Mouse (Mus musculus): Measurements from ENCODE around the gene Otx2.

The Otx2 gene

DNA sequence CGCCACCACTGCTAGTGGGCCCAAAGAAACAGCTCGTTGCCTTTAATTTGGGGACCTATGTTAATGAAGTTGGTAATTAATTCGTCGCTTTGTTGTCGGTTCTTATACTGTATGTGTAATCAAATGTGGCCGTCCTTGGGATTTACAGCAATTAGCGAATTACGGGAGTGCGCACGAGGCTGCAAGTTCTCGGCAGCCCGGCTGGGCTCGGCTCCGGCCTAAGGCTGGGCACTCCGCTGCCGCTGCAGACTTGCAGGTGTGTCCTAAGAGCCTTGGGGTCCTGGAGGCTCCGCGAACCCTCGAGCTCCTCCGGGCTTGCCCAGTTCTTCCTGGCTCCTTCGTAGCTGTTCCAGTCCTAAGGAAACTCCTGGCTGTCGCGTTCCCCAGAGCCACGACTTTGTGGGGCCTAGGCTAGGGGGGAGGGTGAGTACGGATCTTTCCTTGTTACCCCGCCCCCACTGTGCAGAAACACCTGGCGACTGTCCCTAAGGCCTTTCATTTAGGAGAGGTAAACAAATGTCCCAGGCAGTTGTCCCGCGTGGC lies 4.8 kb downstream of the Otx2 start:
- no peak for DNase-seq (ENCODE audit: low spot score in 2 of 2)

GRCm38 (mm10) chr14:48668051-48668481 lies 5.6 kb downstream of the Otx2 start:
- no peak for DNase-seq (ENCODE audit: low spot score in 2 of 2)

- DNase-seq (ENCODE audit: low spot score in 2 of 2), result no peak
Observed at GRCm38 (mm10) chr14:48667396-48667795, 6.2 kb downstream of the Otx2 start.

DNA sequence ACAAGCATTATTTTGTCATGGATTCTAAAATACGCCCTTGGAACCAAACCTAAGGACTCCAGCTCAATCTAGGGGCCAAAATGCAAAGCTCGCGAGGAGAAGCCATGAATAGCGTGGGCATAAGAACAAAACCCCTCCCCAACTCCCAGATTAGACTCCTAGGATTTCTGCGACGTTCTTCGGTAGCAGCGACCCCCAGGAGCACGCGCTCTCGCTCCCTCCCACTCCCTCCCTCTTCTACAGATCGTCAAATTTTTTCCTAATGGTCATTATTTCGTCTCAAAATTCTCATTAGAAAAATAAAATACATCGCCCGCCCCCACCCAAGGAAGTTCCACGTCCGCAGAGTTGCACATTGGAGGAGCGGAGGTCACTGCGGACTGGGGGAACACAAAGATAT lies 6.8 kb downstream of the Otx2 start:
- DNase-seq (ENCODE audit: low spot score in 2 of 2), result no peak

DNA sequence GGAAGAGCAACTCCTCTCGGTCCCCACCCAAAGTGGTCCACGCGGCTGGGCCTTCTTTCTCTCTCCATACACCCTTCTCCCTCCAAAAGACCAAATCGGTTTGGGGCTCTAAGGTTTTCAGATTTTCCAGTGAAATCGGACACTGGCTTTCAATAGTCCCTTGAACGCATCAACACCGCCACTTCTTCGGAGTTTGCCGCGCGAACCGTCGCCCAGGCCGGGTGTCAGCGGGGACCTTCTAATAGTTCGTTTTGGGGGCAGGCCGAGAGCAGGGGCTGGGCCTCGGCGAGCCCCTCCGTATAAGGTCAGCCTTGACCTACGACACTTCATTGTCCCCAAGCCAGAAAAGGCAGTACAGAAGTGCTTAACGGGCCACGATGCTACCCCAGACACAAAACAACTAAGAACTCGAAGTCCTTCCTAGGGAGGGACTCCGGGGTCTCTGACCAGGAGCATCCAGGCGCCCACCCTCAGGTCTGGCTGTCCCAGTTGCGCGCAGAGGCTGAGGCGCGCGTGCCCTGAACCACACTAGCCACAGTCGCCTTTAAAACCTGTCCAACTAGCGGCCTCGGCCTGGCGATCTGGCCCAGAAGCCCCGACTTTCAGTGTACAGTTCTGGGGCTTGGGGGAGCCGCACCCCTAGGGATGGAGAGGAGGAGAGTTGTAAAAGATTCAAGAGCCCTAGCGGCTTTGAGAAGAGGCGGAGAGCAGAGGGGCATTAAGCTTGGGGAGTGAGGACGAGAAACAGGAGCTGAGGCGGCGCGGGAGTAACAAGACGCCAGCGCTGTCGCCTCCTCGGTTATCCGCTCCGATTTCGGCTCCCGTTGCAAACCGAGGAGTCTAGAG lies 7.6 kb downstream of the Otx2 start:
- DNase-seq (ENCODE audit: low spot score in 2 of 2), result no peak

DNA sequence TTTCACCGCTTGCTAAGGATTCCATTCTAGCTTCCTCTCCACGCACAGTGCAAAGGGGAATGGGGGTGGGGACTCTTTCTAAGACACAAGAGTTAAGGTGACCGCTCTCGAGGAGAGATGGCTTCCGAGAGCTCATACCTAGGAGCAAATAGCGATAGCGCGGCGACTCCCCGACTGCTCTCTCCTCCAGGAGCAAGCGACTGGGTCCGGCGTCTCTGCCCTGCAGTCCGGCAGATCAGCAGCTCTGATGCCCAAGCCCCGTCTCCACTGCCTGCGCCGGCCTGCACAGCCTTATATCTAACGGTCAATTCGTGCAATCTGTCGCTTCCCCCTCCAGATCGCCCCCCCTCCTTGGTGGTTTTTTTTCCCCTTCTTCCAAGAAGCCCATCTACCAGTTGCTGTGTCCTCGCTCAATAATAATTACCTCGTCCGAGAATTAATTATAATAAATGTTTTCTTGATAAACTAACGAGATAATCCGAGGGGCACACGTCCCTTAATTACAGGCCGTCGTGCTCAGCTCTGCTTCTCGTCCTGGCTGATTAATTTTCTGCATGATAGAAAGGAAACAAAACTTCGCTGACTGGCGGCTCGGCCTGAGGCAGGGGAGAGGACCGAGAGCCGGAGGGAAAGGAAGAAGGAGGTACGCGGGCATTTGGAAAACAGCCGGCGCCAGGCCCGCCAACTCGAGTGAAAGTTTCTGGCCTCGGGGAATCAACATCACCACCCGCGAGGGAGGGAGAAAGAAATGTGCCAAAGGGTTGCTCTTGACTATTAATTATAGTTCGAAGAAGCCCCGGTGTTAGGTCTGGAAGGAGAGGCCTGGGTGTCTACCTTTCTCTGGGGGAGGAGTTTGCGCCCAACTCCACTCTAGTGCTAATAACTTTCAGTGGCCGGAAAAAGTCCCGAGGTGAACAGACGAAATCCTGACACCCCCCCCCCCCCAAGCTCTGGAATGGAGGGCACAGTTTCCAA lies 8.5 kb downstream of the Otx2 start:
- no peak for DNase-seq (ENCODE audit: low spot score in 2 of 2)

GRCm38 (mm10) chr14:48664001-48664810 lies 9.4 kb downstream of the Otx2 start:
- no peak for DNase-seq (ENCODE audit: low spot score in 2 of 2)

DNA sequence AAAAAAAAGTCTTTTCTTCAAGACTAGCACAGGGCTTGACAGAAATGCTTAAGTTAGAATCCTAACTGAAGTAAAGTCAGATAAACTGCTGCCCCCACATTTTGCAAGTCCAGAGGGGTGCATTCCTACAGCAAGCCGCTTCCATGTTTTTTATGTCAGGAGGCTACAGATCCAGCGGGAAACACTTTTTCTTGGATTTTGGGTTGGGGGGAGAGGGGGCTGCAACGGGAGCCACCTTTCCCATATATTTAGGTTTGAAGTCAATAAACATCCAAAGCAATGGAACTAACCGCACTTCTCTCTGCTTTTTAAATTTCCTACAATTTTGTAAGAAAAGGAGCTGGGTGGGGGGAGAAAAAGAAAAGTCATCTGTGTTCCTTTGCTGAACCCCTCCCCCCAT lies 10.1 kb downstream of the Otx2 start:
- no peak for DNase-seq (ENCODE audit: low spot score in 2 of 2)

GRCm38 (mm10) chr14:48662568-48663236 lies 10.9 kb downstream of the Otx2 start:
- no peak for DNase-seq (ENCODE audit: low spot score in 2 of 2)

GRCm38 (mm10) chr14:48661646-48662567 lies 11.7 kb downstream of the Otx2 start:
- DNase-seq (ENCODE audit: low spot score in 2 of 2), result no peak

GRCm38 (mm10) chr14:48661151-48661550 lies 12.5 kb downstream of the Otx2 start:
- no peak for DNase-seq (ENCODE audit: low spot score in 2 of 2)

DNA sequence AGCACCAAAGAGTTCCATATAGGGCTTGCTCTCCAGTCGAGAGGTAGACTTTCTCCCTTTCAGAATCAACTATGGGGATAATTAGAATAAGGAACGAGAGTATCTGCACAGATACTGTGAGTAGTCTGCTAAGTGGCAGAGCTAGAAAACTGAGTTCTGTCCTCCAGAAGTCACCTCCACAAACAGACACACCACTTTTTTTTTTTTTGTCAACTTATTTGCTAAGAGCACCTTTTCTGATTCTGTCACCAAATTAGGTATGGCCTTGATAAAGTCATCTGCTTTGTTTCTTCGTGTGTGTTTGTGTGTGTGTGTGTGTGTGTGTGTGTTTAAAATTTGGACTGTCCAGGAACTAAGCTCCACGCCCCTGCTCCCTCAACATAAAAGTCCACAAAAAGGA lies 13.0 kb downstream of the Otx2 start:
- no peak for DNase-seq (ENCODE audit: low spot score in 2 of 2)

GRCm38 (mm10) chr14:48659661-48660060 lies 14.0 kb downstream of the Otx2 start:
- no peak for DNase-seq (ENCODE audit: low spot score in 2 of 2)

DNA sequence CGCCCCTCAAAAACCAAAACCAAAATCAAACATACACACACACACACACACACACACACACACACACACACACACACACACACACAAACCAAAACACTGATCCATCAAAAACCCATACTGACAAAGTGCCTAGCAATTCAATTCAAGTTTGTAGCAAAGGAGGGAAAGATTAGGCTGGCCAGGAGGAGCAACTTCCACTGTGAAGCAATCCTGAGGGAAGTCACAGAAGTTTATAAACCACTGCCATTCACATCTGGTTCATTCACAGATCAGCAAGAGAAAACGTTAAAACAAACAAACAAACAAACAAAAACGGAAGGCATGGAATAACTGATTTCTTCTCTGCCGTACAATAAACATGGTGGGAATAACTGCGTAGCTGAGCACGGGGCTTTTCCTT lies 16.4 kb downstream of the Otx2 start:
- DNase-seq (ENCODE audit: low spot score in 2 of 2), result no peak

DNA sequence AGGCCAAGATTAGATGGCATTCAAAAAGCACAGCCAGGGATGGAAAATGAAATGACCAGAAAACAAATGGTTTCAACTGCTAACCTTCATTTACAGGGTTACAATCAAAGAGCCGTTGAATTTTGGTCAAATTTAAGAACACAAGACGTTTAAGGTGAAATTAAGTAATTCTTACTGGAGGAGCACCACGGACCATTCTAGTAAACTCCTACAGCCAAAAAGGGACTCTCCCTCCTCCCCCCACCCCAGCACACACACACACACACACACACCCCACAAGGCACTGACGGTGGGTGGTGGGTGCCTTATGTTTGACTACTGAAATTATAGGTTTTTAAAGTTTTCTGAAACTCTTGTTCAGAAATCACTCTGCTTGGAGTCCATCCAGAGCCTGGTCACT lies 16.9 kb downstream of the Otx2 start:
- DNase-seq (ENCODE audit: low spot score in 2 of 2), result no peak

GRCm38 (mm10) chr14:48655792-48656550 lies 17.6 kb downstream of the Otx2 start:
- no peak for DNase-seq (ENCODE audit: low spot score in 2 of 2)

DNA sequence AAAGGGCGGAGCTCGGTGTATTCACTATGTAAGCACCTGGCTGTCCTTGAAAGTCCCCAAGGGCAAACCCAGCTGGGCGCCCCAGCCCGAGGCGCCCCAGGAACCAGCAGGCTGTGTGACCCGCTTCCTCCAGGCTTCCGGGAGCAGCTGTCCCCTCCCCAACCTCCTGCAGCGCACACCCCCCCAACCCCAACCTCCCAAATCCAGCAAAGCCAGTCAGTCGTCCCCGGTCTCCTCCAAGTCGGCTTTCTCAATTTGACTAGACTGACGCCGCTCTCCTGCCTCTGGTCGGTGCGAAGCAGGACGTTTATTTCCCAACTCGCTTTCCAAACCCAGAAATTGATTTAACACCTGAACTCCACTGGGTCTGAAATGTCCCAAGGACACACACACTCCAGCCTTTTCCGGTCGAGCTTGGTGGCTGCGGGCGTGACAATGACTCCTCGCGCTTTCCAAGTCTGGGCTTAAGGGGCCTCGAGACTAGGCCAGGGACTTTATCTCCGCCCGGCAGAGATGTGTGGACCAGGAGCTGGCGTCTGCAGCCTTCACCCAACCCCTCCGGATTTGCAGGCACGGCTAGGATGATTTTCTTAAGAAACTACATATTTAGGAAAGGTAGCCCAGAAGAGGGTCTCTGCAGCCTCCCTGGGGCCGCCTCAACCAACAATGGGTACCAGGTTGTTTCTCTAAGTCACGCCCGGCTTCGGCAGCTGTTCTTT lies 18.4 kb downstream of the Otx2 start:
- no peak for DNase-seq (ENCODE audit: low spot score in 2 of 2)

DNA sequence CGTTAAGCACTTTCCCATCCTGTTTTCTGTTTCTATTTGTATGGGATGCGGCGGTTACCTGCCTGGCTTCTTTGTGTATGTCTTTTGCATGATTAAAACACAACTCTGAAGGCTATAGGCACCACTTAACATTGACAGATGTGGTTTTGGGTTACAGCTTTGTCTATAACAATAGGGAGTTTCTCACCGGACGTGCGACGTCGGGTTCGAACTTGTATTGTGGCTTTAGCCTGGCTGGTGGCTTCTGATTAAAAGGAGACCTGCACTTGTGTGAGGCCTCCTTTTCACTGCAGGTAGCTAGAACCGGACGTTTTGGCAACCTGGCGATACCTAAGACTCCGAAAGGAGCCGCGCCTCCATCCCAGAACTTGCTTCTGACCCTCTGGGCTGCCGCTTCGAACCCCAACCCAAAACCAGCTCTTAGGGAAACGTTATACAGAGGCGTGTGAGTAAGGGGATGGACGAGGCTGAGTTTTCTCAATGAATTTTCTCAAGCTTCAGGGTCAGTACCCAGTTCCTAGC lies 19.0 kb downstream of the Otx2 start:
- DNase-seq (ENCODE audit: low spot score in 2 of 2), result no peak

All from spleen, postnatal 14 days (tissue).